Mouse (Mus musculus) v-Abl transformed pro-B cells (cell line): ENCODE measurements around the gene Kcnh6.

Experiments used
- in situ Hi-C, 2 experiments: fragments of 400-800 bp; cut with MboI; formaldehyde crosslinking; loops; one replicate each; pipeline ENCODE4 v1.15.1; 2025; ENCODE audit not compliant: unreplicated experiment in 2 of 2

The Kcnh6 gene

DNA sequence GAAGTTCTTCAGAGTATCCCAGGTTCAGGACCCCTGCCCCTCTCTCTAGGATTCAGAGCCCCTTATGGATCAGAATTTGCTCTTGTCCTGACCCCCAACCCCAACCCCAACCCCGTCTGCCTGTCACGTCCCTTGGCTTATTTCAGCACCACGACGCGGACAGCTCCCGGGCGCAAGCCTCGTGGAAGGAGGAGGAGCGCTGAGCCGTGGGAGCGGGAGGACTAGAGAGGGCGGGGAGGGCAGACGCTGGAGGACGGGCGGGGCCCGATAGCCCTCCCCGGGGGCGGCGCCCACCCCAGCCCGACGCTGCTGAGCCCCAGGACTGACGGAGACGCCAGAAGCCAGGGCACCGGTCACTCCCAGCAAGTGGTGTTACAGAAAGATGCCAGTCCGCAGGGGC is at the start of gene Kcnh6:
TSS of gene Kcnh6 (plus strand) at position 304 of the 400 bp plus-strand sequence.
- in situ Hi-C loops, result no loop called here

- in situ Hi-C loops, result no loop called here
Measured at GRCm38 (mm10) chr11:105958566-105958965, 49.4 kb upstream of the Kcnh6 start.

GRCm38 (mm10) chr11:105959355-105959754 is 48.6 kb upstream of the Kcnh6 start:
- in situ Hi-C loops, result no loop called here

DNA sequence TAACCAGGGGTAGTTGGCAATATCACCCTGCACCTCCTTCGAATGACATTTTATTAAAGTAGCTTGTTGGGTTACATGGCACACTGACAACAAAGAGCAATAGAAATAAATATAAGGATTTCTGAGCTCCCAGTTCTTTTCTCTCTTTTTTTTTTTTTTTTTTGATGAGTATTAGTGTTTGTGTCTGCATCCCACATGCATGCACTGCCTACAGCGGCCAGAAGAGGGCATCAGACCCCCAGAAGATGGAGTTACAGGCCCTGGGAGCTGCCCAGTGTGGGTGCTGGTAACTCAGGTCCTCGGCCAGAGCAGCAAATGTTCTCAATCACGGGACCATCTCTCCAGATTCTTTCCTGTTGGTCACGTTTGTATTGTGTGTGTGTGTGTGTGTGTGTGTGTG is 43.2 kb upstream of the Kcnh6 start:
- in situ Hi-C loops, result no loop called here

DNA sequence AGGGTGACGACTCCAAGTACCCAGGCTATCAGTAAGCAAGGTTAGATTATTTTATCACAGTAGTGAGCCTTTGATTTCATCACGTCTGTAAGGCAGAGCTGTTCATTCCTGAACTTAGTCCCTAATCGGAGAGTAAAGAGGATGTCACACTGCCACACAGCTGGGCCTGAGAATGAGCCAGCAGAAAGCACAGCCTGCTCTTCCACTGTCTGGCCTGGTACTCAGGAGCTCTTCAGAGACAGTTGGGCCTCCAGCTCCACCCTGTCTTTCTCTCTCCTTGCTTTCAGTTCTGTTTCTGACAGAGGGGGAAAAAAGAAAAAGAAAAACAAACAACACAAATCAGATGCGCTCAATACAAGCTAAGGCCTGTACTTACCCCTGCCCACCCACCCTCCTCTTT is 41.6 kb upstream of the Kcnh6 start:
- in situ Hi-C loops, result no loop called here

- in situ Hi-C loops, result no loop called here
Measured at GRCm38 (mm10) chr11:105967741-105968574, 40.0 kb upstream of the Kcnh6 start, which contains the start of gene Ace. Ace (plus strand) TSS chr11:105967945.

GRCm38 (mm10) chr11:105968948-105969347 is 39.0 kb upstream of the Kcnh6 start:
- in situ Hi-C loops, result no loop called here

DNA sequence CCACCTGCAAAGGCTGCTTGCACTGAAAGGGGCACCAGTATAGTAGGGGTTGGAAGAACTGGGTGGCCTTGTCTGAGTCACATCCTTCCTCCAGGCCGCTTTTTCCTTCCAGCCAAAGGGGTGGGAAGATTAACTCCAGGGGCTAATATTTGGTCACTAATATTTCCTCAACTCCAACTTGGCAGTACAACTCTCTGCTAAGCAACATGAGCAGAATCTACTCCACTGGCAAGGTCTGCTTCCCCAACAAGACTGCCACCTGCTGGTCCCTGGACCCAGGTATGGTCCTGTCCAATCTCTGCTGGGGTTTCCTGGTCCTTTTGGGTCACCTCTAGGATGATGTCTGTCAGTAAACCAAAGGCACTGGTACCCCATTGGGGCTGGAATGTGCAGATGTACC is 38.4 kb upstream of the Kcnh6 start:
- in situ Hi-C loops, result no loop called here

- in situ Hi-C loops, result no loop called here
Measured at GRCm38 (mm10) chr11:105974593-105974992, 33.3 kb upstream of the Kcnh6 start.

- in situ Hi-C loops, result no loop called here
Measured at GRCm38 (mm10) chr11:105975050-105975449, 32.9 kb upstream of the Kcnh6 start.

DNA sequence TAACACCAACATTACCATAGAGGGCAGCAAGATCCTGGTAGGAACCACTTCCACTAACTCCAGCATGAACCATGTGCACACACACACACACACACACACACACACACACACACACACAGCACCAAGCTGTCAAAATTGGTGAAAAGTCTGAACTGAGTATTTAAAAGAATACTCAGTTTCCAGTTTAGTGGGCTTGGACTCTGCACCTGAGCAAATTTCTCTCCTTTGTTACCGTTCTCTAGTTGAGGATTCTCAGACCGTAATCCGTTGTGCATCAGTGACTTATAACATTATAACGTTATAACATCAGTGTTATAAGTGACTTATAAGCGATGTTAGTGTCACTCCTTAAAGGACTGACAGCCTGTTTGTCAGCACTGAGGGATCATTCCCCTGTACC is 32.3 kb upstream of the Kcnh6 start:
- in situ Hi-C loops, result no loop called here

GRCm38 (mm10) chr11:105978232-105978631 is 29.7 kb upstream of the Kcnh6 start:
- in situ Hi-C loops, result no loop called here

- in situ Hi-C loops, result no loop called here
Measured at GRCm38 (mm10) chr11:105978634-105979033, 29.3 kb upstream of the Kcnh6 start.

DNA sequence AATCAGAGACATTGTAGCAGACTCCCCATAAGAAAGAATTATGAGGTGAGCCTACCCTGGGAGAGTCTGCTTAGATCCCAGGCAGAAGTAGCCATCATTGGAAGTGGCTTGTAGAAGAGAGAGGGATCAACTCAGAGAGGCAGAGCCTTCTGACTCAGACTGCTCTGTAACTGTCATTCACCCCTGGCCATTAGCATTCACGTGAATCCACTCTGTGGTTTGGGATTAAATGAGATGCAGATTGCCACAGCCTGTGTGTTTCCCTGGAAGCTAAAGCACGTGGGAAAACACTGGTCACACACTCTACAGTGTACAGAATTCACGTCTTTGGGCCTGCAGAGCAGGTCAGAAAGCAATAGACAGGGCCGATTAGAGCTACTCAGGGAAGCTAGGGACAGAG is 23.5 kb upstream of the Kcnh6 start:
- in situ Hi-C loops, result no loop called here

- in situ Hi-C loops, result no loop called here
Measured at GRCm38 (mm10) chr11:105987446-105987845, 20.5 kb upstream of the Kcnh6 start.

GRCm38 (mm10) chr11:105989446-105989845 is 18.5 kb upstream of the Kcnh6 start:
- in situ Hi-C loops, result no loop called here

DNA sequence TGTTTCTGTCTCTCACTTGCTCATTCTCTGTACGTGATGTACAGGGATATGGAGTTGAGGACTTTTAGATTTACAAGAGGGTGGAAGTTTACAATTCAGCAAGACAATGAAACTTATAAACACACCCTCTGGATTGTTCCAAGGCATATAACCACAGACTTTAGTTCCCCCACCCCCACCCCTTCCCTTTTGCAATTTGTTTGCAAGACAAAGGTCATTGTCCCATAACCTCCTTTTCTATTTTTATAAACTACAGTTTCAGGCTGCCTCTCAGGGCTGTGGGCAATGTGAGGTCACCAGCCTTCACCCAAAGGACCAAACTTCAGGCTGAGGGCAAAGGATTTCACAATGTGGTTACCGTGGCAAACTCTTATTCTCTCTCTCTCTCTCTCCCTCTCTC is 17.7 kb upstream of the Kcnh6 start:
- in situ Hi-C loops, result loop anchor here in 1 of 2 experiments (10.0 kb wide), 1 partner anchor 405 kb away; no protein-coding TSS in a partner anchor

- in situ Hi-C loops, result loop anchor here in 1 of 2 experiments (10.0 kb wide), 1 partner anchor 400 kb away; no protein-coding TSS in a partner anchor
Measured at GRCm38 (mm10) chr11:105994375-105994774, 13.5 kb upstream of the Kcnh6 start, which contains the start of gene Ace3. Ace3 (plus strand) TSS chr11:105994675.

DNA sequence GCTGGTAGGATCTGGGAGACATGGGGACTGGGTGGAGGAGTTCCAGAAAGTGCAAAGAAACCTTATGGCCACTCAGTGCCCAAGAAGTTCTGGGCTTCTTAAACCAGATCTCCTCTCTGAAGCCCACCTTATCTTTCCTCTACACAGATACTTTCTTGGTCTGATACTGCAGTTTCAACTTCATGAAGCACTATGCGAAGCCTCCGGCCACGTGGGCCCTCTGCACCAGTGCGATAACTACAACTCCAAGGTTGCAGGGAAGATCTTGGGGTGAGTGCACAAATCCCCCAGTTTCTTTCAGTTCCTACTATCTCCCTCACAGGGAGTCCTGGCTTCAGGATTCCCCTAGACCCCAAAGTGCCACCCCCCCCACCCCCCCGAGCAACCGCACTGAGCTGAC is 7.9 kb upstream of the Kcnh6 start:
- in situ Hi-C loops, result loop anchor here in 1 of 2 experiments (5.0 kb wide), 1 partner anchor 397 kb away; no protein-coding TSS in a partner anchor

- in situ Hi-C loops, result loop anchor here in 1 of 2 experiments (5.0 kb wide), 1 partner anchor 396 kb away; no protein-coding TSS in a partner anchor
Measured at GRCm38 (mm10) chr11:106001718-106002117, 6.2 kb upstream of the Kcnh6 start.

GRCm38 (mm10) chr11:106004576-106004975 is 3.3 kb upstream of the Kcnh6 start:
- in situ Hi-C loops, result loop anchor here in 1 of 2 experiments (5.0 kb wide), 1 partner anchor 393 kb away; no protein-coding TSS in a partner anchor

GRCm38 (mm10) chr11:106005970-106006369 is 2.0 kb upstream of the Kcnh6 start:
- in situ Hi-C loops, result no loop called here
